Comparison of ENCODE assay signal across 16 mouse cellular contexts in the genomic region with DNA sequence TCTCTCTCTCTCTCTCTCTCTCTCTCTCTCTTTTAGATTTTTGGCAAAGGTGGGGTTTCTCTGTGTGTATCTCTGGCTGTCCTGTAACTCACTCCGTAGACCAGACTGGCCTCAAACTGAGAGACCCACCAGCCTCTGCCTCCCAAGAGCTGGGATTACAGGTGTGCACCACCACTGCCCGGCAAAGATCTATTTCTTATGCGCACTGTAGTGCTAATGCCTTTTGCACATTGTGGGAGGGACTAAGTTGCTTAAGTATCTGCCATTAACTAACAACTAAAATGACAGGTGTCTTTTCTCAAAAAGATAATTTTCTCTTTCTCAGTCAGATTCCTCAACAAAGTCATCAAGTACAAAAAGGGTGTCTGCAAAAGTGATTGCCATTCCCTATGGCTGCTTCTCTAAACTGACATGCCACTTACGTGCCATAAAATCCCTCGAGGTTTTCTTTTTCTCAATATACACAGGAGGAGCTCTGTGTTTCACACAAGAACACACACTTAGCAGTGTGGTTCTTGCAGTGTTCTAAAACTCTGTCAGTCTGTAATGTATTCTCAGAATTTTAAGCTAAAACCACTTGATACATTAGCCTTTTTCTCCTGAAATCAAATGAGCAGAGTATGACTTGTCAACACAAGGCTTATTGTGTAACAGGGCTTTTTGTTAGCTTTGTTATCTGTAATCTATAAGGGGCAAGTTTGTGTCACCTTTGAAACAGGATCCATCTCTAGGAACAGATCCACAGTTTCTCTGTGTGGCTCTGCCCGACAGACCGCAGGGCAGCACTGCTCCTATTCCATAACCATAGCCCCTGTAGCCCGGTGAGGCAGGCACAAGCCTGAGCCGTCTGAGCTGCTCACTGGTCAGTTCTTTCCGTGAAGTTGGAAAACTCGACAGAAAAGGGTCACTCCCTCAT.
"Had no signal": no experiment of that assay in that cellular context is flagged by ENCODE, and none has a peak within 500 bp of the region (broad histone marks: within the 10 kb centered on the region; RNA-seq: fewer than 3 reads in every experiment).

No protein-coding gene starts in this region.

- H3K27ac ChIP-seq: kidney, postnatal 0 days; limb, embryonic 15.5 days; lung, embryonic 15.5 days; stomach, embryonic 15.5 days had no signal

- H3K4me1 ChIP-seq: limb, embryonic 15.5 days; lung, embryonic 15.5 days; stomach, embryonic 15.5 days had no signal

- H3K9me3 ChIP-seq: limb, embryonic 15.5 days; lung, embryonic 15.5 days; neural tube, embryonic 13.5 days; stomach, embryonic 15.5 days had no signal

- DNase-seq: kidney, adult 11 months; kidney, adult 9 months; kidney, postnatal 36 days; layer of hippocampus, adult 9-11 months; layer of hippocampus, postnatal 36 days; midbrain, embryonic 14.5 days; retina, postnatal 1 day; right cerebral cortex, postnatal 4 days; spleen, adult 18-20 months; thymus, adult 2 months; thymus, postnatal 25 days had no signal

- H3K27me3 ChIP-seq: limb, embryonic 15.5 days; lung, embryonic 15.5 days; neural tube, embryonic 13.5 days; stomach, embryonic 15.5 days had no signal

- H3K9ac ChIP-seq: limb, embryonic 15.5 days; lung, embryonic 15.5 days; neural tube, embryonic 13.5 days; stomach, embryonic 15.5 days had no signal

- H3K4me2 ChIP-seq: limb, embryonic 15.5 days; lung, embryonic 15.5 days; neural tube, embryonic 13.5 days; stomach, embryonic 15.5 days had no signal

- H3K4me3 ChIP-seq: limb, embryonic 15.5 days; lung, embryonic 15.5 days; neural tube, embryonic 13.5 days; stomach, embryonic 15.5 days had no signal
